Mouse (Mus musculus): ENCODE measurements at regions not wholly inside any gene's neighbourhood (a gene's known extent, or its start where the extent isn't known, plus 50 kb on each side); places are given as distances from the start of the nearest gene placed in this dataset.
A peak's percentile ranks its signal among the peaks of the same experiment; 100 is the strongest.

- peak in 1 of 2 experiments; percentile 31 for DNase-seq (ENCODE audit: low spot score in 2 of 2)
Observed at GRCm38 (mm10) chr3:78901838-78902484, 384.4 kb downstream of the Rapgef2 start.

GRCm38 (mm10) chr3:78901016-78901837 lies 385.1 kb downstream of the Rapgef2 start:
- DNase-seq (ENCODE audit: low spot score in 2 of 2): no peak

GRCm38 (mm10) chr3:78899446-78900230 lies 386.7 kb downstream of the Rapgef2 start:
- DNase-seq (ENCODE audit: low spot score in 2 of 2): no peak

- no peak for DNase-seq (ENCODE audit: low spot score in 2 of 2)
Observed at GRCm38 (mm10) chr3:78889326-78889725, 397.0 kb downstream of the Rapgef2 start.

GRCm38 (mm10) chr3:78884715-78885114 lies 401.6 kb downstream of the Rapgef2 start:
- DNase-seq (ENCODE audit: low spot score in 2 of 2): no peak

- no peak for DNase-seq (ENCODE audit: low spot score in 2 of 2)
Observed at GRCm38 (mm10) chr3:78884029-78884428, 402.3 kb downstream of the Rapgef2 start.

GRCm38 (mm10) chr3:78880072-78880471 lies 406.2 kb downstream of the Rapgef2 start:
- no peak for DNase-seq (ENCODE audit: low spot score in 2 of 2)

GRCm38 (mm10) chr3:78877323-78877722 lies 409.0 kb downstream of the Rapgef2 start:
- no peak for DNase-seq (ENCODE audit: low spot score in 2 of 2)

GRCm38 (mm10) chr3:78866896-78867295 lies 419.4 kb downstream of the Rapgef2 start:
- no peak for DNase-seq (ENCODE audit: low spot score in 2 of 2)

GRCm38 (mm10) chr3:78866083-78866726 lies 420.1 kb downstream of the Rapgef2 start:
- DNase-seq (ENCODE audit: low spot score in 2 of 2): no peak

GRCm38 (mm10) chr3:78863005-78863404 lies 423.3 kb downstream of the Rapgef2 start:
- DNase-seq (ENCODE audit: low spot score in 2 of 2): no peak

- no peak for DNase-seq (ENCODE audit: low spot score in 2 of 2)
Observed at GRCm38 (mm10) chr3:78846617-78847318, 439.5 kb downstream of the Rapgef2 start.

GRCm38 (mm10) chr3:78841173-78841572 lies 445.1 kb downstream of the Rapgef2 start:
- no peak for DNase-seq (ENCODE audit: low spot score in 2 of 2)

- no peak for DNase-seq (ENCODE audit: low spot score in 2 of 2)
Observed at GRCm38 (mm10) chr3:78836824-78837223, 449.5 kb downstream of the Rapgef2 start.

- DNase-seq (ENCODE audit: low spot score in 2 of 2): no peak
Observed at GRCm38 (mm10) chr3:78825505-78825904, 460.8 kb downstream of the Rapgef2 start.

GRCm38 (mm10) chr3:78812425-78812824 lies 473.9 kb downstream of the Rapgef2 start:
- no peak for DNase-seq (ENCODE audit: low spot score in 2 of 2)

- DNase-seq (ENCODE audit: low spot score in 2 of 2): no peak
Observed at GRCm38 (mm10) chr3:78810431-78811152, 475.7 kb downstream of the Rapgef2 start.

- no peak for DNase-seq (ENCODE audit: low spot score in 2 of 2)
Observed at GRCm38 (mm10) chr3:78803176-78803575, 483.1 kb downstream of the Rapgef2 start.

GRCm38 (mm10) chr3:78795951-78796455 lies 490.3 kb downstream of the Rapgef2 start:
- DNase-seq (ENCODE audit: low spot score in 2 of 2): no peak

- no peak for DNase-seq (ENCODE audit: low spot score in 2 of 2)
Observed at GRCm38 (mm10) chr3:78792440-78793057, 493.8 kb downstream of the Rapgef2 start.
